Mouse (Mus musculus) skeletal muscle tissue, adult 2 months (tissue): ENCODE data around the gene Gm28729.
A peak's percentile ranks its signal among the peaks of the same experiment; 100 is the strongest.
"Not testable (repeated sequence)": the region's sequence is repeated elsewhere in the genome, so short reads cannot be mapped to it uniquely, and the experiment has no call there.

Experiments used
- DNase-seq: peaks from one replicate; pipeline ENCODE4 v3.0.0-alpha.2; 2012; ENCODE audit warnings: low read depth, low spot score

Gene Gm28729

DNA sequence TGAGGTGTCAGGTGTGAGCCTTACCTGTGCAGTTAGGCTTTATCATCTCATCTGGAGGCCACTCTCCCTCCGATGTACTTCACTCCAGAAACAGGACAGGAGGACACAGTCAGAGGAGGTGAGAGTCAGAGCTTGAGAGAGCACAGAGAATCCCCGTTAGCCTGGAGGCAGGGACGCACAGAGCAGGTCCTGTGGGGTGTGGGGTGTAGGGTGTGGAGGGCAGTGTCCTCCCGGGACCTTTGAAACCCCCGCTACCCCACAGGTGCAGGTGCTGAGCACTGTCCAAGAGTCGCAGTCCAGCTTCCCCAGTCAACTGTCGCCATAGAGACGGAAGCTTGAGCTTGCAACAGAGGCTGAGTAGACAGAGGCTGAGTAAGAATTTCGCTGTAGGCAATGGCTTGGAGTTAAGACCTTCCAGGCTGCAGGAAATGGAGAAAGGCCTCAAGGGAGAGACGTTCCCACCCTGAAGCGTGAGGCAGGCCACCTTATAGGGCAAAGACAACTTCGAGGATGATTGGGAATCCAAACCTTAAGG lies at the start of gene Gm28729:
TSS of gene Gm28729 (minus strand) at position 293 of the 535 bp plus-strand sequence.
- DNase-seq, result no peak

DNA sequence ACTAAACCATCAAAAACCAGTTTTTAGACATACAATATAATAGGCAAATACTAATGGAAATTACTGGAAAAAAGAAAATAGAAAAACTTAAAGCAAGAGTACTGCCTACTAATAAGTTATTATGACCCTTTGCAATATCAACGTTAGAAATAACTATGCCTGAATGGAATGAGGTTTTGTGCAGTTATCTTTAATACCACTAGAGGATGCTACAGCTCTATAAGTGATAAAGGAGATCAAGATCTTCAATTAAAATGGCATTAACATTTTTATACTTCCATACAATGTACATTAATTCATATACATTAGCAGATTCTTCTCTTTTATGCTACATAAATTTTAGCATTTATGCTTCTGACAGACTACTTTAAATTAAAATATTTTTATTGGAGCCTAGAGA lies 48.2 kb upstream of the Gm28729 start:
- no peak for DNase-seq

DNA sequence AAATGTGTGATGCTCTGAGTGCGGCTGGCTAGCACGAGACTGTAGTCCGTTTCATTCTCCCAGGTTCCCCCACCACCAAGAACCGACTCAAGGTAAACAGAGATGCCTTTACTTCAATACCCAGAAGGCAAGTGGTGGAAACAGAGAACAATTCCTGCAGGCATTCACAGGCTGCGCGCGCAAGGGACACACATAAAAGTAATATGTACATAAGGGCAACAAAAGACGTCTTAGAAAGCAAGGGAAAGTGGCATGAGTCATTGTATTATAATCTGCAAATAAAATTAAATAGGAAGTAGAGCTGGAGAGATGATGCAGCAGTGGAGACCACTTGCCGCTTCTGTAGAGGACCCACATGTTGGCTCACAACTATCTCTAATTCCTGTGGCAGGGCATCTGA lies 47.7 kb upstream of the Gm28729 start:
- DNase-seq, result no peak

DNA sequence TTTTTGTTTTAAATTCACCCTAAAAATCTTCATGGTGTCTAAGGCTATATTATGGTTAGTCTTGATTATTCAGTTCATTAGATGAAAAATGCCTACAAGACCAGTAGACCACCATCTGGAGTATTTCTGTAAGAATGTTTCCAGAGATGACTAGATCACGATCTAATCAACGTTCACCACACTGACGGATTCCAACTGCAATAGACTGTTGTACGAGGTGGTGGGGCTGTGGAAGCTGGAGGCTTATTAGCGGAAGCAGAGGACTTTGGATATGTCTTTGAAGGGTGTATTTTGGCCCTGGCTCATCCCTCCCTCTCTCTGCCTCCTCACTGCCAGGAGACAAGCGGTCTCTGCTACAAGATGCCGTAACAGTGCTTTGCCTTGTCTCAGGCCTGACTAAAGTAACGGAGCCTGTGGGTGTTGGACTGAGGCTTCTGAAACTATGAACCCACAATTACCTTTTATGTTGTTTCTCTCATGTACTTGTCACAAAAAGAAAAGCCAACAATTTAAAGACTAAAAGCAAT lies 41.5 kb upstream of the Gm28729 start:
- no peak for DNase-seq

DNA sequence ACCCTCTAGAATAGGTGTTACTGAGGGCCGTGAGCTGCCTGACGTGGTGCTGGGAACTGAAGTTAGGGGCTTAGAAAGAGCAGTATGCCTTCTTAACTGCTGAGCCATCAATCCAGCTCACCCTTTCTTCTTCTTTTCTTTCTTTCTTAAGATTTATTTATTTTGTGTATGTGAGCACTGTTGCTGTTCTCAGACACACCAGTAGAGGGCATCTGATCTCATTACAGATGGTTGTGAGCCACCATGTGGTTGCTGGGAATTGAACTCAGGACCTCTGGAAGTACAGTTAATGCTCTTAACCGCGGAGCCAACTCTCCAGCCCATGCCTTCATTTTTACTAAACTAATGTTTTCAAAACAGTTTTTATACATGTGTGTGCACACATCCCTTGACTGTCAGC lies 38.4 kb upstream of the Gm28729 start:
- no peak for DNase-seq

DNA sequence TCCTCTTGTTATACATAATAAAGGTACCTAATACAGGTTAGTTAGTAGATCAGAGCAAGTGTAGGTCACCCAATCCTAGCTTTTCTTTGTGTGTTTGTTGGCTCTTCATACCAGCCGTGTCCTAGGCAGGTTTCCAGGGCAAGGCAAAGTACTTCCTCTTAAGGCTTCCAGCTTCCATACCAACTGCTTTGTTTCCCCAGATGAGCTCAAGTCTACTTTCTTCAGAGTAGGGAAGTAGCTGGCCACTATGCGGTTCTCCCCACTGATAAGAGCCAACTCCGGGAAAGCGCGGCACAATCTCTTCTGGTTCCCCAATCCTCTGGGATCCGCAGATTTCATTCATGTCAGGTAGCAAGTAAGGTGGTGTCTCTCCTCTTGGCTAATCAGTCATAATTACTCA lies 34.1 kb upstream of the Gm28729 start:
- no peak for DNase-seq

DNA sequence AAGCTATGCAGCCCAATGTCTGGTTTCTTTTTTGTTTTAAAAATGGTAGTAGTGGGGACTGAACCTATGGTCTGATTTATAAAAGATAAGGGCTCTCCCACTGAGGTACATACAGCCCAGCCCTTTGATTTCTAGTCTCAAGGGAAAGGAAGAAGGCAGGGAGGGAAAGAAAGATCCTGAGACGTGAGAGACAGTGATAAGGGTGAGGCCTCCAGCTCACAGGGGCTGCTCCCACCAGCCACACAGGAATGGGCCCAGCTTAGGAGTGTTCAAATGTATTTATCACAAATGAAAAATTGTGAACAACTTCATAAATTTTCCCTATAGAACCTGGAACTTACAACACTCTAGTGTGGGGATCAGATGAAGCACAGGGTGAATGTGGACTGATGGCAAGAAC lies 33.5 kb upstream of the Gm28729 start:
- DNase-seq, result no peak

DNA sequence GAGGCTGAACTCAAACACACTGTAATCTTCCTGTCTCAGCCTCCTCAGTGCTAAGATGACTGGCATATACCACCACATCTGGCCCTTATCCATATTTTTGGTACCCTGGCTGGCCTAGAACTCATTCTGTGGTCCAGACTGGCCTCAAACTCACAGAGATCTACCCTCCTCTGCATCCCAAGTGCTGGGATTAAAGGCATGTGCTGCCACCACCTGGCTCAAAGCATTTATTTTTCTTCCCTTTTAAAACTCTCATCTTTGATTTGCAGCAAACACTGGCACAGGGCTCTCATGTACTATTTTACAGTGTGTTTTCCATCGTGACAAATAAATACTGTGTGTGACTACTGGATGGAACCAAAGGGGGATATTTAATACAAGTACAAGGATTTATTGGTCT lies 29.0 kb upstream of the Gm28729 start:
- DNase-seq, result no peak

DNA sequence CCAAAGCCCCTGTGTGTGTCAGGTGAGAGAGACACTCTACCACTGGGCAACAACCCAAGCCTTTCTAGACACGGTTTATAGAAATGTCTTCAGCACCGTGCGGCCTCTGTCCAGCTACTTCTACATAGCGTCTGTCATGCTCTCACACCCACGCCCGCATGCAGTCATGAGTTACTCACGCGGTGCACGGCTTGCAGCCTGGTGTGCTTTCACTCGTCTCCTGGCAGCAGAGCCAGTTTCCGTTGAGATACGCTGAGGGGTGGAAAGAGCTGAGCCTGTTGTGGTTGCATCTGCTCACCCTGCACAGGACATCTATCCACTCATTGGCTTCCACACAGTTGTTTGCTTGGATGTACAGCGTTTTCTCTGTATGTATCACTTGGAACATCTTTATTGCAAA lies 20.3 kb upstream of the Gm28729 start:
- DNase-seq, result no peak

DNA sequence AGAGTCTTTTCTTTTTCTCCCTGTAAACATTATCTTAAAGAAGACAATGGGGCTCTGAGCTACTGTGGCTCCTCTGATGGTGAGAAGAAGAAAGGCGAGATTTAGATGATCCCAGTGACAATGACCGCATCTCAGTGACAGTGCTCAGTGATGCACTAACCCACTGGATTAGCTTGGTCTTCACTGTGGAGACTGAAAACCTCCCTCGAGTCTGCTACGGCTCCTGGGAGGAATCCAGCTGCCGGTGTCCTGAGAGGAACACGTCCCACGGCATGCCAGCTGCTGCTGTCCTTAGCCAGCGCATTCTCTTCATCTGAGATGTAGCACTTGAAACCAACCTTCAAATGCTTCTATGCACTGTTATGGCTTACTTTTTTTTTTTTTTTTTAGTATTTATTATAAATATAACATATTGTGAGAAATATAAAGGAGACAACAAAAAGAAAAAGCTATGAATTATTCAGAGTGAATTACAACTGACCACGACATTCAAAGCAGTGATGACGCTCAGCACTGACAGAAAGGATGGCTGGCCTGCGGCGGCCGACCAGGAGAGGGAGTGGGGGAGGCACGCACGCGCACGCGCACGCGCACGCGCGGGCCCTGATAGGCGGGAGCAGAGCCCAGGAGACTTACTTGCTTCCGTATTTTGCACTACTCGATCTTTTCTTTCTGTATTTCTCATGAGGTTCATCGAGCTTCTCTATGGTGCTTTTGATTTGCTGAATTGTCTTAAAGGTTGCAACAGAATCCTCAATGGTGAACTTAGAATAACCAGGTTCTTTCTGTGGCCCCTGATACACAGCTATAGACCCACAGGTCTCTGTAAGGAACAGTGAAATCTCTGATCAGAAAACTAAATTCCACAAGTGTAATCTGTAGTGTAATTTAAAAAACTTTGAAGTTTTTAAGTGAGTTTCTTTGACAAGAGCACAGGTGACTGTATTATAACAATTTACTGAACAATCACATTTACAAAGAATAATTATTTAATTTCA lies 18.9 kb upstream of the Gm28729 start:
- peak; percentile 58 for DNase-seq

DNA sequence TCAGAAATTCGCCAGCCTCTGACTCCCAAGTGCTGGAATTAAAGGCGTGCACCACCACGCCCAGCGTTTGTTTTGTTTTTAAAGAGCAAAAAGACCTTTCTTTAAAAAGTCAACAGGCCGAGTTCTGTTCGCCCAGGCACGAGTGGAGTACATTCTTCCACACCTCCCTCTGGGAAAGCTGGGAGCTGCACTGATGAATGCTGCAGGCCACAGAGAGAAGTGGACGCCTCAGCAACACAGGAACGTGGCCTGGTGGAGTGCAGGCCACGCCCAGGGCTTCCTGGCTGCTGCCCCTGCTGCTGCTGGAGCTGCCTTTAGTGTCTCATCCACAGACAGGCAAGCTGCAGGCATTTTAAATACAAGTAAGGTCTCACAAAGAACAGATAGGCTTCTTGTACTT lies 13.9 kb upstream of the Gm28729 start:
- DNase-seq, result no peak

DNA sequence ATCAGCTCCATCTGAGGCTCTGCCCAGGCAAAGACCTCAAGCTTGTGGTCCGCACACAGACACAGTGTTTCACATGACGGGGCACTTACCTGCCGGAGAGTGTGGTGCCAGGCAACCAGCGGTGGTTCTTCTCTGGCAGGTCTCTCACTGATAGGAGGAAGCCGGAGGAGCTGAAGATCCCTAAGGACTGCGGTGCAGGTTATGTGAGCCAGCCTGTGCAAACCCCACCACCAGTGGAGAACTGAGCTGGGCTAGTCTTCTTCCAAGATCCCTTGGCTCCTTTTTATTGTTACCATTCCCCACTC lies 12.5 kb upstream of the Gm28729 start:
- DNase-seq, result no peak

DNA sequence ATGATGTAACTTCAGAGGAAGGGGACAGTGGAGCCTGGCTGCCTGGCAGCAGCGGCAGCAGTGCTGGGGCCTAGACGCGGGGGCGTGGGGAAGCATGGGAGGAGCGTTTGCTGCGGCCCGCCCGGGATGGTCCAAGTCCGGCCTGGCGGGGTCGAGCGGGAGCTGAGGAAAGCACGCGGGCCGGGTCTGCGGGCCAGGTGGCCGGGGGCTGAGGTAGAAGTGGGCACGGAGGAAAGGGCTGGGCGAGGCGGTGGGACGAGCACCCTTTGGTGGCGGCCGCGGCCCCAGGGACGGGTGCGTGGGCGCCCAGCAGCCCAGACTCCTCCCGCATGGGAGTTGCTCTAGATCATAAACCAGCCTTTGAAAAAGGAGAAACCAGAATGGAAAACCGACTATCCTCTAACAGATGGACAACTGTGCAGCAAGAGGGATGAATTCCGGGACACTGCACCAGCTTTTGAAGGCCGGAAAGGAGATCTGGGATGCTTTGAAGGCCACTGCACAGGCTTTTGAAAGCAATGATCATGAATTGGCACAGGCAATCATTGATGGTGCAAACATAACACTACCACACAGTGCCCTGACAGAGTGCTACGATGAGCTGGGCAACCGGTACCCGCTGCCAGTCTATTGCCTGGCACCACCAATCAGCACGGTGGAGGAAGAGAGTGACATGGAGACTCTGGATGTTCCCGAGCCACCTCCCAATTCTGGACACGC lies 12.0 kb upstream of the Gm28729 start:
- no peak for DNase-seq

DNA sequence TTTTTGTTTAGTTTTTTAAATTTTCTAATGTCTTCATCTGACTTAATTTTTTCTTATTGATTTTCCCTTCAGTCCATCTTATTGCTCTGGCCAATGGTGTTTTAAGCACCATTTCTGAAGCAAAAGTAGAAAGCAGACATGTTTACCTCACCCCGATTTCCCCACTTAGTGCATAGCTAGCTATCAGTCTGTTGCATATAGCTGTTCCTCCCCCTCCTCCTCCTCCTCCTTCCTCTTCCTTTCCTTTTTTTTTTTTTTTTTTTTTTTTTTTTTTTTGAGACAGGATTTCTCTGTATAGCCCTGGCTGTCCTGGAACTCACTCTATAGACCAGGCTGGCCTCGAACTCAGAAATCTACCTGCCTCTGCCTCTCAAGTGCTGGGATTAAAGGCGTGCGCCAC lies 11.0 kb upstream of the Gm28729 start:
- not testable (repeated sequence) for DNase-seq

DNA sequence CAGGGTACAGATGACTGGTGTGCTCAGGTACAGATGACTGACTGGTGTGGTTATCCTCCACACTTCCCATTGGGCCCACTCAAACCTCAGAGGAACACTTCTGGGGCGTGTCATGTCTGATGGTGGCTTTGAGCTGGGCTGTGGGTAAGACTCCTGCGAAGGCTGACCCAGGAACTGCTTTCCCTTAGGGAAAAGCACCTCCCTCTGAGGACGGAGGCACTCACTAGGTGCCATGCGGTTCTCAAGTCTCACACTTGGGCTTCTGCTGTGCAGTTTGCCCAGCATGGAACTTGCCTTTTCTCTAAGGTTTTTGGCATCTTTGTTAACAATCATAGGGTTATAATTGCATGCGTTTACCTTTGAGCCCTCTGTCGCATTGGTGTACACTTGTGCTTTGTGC lies 10.4 kb upstream of the Gm28729 start:
- no peak for DNase-seq

DNA sequence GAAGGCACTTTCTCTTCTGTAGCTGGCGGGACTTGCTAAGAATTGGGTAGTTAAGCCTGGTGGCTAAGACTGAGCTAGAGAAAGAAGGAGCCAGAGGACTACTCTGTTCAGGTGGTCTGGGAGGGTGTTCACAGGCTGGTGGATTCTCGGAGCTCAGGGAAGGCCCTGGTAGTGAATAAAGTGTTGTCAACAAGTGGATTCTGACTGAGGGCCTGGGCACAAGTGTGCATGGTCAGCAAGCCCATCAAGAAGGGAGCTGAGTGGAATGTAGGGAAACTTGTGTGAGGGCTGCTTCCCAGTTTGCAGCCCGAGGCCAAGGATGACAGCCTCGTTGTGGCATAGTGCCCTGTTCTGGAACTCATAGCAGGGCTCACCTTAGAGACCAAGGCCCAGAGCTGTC lies 9.2 kb upstream of the Gm28729 start:
- DNase-seq, result no peak

DNA sequence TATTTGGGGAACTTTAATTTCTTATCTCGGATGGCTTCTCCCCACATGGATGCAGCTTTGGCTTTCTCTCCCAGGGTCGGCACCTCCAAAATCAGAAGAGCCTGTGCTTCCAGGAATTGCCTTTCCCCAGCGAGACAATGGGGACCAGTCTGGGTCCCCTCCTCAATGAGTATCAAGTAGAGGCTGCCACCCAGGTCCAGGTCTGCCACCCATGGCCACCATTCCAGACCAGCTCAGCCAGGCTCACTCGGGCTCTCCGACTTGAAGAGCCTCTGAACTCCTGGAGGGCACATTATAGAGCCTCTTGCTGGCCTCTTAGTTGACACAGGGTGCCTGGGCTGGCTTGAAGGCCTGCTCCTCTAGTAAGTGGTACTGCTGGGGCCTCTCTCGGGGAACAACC lies 8.4 kb upstream of the Gm28729 start:
- no peak for DNase-seq

DNA sequence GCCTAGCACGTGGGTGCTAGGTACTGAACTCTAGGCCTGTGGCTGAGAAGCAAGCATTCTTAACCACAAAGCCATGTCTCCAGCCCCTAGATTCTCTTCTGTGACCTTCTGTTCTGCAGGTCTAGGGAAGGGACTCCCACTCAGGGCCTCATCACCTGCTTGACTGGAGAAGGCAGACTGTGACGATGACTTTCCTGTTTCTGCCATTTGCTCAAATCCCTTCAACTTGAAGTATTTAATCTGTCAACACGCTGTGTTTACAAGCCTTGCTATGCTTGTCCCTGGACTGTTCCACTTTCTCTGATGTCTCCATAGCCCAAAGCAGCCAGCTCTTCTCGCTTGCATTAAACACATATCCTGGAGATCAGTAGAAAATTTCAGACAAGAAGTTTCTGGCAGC lies 7.5 kb upstream of the Gm28729 start:
- no peak for DNase-seq

DNA sequence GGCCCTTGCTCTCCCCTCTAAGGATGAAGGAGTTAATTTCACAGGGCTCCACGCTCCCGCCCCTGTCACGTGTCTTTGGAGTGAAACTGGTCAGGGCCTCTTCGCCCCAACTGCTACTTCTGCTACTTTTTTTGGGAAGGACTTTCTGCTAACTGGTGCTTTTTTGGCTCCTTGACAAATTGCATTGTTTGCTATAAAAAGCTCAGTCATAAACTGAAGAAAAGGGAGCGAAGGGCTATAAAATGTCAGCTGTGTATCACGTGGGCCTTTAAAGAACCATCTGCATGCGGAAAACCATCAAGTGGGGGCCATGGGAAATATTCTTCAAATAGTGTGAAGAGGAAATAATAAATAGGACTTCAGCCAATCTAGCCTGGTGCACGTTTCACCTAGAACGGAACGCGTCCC lies 5.6 kb upstream of the Gm28729 start:
- peak; percentile 40 for DNase-seq

DNA sequence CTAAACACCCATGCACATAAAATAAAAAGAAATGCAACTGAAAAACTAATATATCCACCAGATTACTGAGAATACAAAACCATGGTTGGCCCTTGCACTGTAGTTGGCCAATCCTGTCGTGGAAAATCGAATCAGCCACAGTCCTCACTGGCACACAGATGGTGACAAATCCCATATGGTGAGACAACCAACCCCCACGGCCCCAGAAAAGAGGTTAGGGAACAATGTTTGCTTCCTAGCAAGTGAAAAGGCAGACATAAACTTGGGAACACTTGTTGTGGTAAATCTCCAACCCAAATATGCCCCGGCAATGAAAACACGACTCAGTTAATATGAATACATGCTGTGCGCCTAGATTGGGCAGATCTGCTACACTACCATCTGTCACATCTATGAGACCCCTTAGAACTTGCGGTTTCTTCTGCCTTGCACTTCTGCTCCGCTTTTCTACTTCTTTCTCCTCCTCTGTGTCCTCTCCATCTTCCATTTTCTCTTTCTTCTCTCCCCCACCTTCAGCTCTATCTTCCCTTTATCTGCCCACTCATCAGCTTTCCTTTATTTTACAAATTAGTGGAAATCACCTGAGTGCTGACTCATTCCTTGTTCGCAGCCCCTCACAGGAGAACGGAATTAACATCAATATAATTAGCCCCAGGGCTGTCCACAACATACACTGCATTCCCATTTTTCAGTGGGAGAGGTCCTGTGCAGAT lies 5.1 kb upstream of the Gm28729 start:
- DNase-seq, result no peak

DNA sequence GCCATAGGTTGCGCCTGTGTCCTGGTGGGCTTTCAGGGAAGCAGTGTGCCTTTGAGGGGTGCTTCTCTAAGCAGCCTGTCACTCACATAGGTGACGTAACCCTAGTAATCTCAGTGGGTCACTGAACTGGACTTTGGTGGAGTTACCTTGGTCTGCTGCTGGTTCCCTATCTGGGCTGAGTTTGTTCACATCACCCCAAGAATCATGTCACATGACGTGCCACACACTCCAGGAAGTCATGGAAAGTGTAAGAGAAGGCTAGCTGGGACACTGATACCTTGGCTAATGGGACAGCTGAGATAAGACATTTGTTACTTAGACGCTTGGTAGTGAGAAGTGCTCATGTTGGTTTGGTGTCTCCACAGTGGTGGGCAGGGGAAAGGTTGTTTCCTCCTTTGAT lies 947 bp upstream of the Gm28729 start:
- DNase-seq, result no peak

DNA sequence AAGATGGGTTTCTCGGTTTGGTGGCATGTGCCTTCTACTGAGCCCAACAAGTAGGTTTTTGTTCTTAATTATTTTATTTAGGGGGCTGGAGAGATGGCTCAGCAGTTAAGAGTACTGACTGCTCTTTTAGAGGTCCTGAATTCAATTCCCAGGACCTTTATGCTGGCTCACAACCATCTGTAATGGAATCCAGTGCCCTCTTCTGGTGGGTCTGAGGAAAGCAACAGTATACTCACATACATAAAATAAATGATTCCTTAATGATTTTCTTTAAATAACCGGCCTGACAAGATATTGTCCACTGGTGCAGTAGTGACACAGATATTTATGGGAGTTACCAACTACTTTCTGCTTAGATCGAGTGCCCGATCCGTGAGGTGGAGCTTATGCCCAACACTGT lies 1.9 kb downstream of the Gm28729 start:
- DNase-seq, result no peak
